Mouse (Mus musculus): ENCODE data around the gene Peli2.

GRCm38 (mm10) chr14:48169970-48170369 is 49.3 kb downstream of the Peli2 start:
- peak; percentile 75 for TF ChIP-seq CTCF (IDR thresholded peaks at IDR 0.05; ENCODE audit: insufficient read depth, low read length)
- TF ChIP-seq POLR2A (IDR thresholded peaks at IDR 0.05; ENCODE audit: borderline replicate concordance, extremely low read depth, low read depth, low read length), result no peak
